Mouse (Mus musculus) stomach, embryonic 15.5 days (tissue): ENCODE data around the gene Hist1h4a. TPM values are rescaled to one million over a fixed set of nuclear protein-coding genes. Genes with fewer than 3 reads are reported as not detected.
A peak's percentile ranks its signal among the peaks of the same experiment; 100 is the strongest.
"Not testable (repeated sequence)": the region's sequence is repeated elsewhere in the genome, so short reads cannot be mapped to it uniquely, and the experiment has no call there.

Source experiments
- ATAC-seq: fragments of 200-750 bp; cut with Nextera tagmentation; 2 replicates; pipeline ENCODE4 v1.8.0; 2017; ENCODE audit warnings: low read depth, moderate number of reproducible peaks, moderate TSS enrichment; ENCODE audit not compliant: insufficient read depth, low FRiP score
- H3K27ac ChIP-seq: fragments of 300-500 bp; sonication (generic); 2 replicates; pipeline ENCODE4 v1.5.1; 2015; ENCODE audit warnings: mild to moderate bottlenecking, inconsistent platforms
- H3K27me3 ChIP-seq: fragments of 300-500 bp; sonication (generic); replicated peaks from 2 replicates; pipeline ENCODE4 v1.6.1; 2015; ENCODE audit warnings: inconsistent platforms
- H3K36me3 ChIP-seq: fragments of 300-500 bp; sonication (generic); 2 replicates; pipeline ENCODE4 v1.6.1; 2015; ENCODE audit warnings: inconsistent platforms
- H3K4me1 ChIP-seq: fragments of 300-500 bp; sonication (generic); 2 replicates; pipeline ENCODE4 v1.6.1; 2015; ENCODE audit warnings: inconsistent platforms
- H3K4me2 ChIP-seq: fragments of 300-500 bp; sonication (generic); 2 replicates; pipeline ENCODE4 v1.6.1; 2015; ENCODE audit warnings: mild to moderate bottlenecking, inconsistent platforms
- H3K4me3 ChIP-seq: fragments of 300-500 bp; sonication (generic); replicated peaks from 2 replicates; pipeline ENCODE4 v1.5.1; 2015; ENCODE audit warnings: inconsistent platforms
- H3K9ac ChIP-seq: fragments of 300-500 bp; sonication (generic); 2 replicates; pipeline ENCODE4 v1.6.1; 2015; ENCODE audit warnings: inconsistent platforms
- H3K9me3 ChIP-seq: fragments of 300-500 bp; sonication (generic); 2 replicates; pipeline ENCODE4 v1.6.1; 2016; ENCODE audit warnings: inconsistent platforms
- WGBS: fragments of 180-500 bp; shearing (Covaris S2); methylation state at CpG from one replicate; pipeline ENCODE4 v1.1.7; 2015; 5-methylcytosine and 5-hydroxymethylcytosine counted together
- polyA plus RNA-seq: library from polyadenylated mRNA; unstranded; fragments of >200 nt; fragmentation: Nextera tagmentation; extraction: Ambion mirVana; gene quantifications from 2 replicates; pipeline ENCODE4 v1.2.1, GENCODE M21; 2015

Hist1h4a gene
- 0.42 and 0.55 TPM in 2 replicates for polyA plus RNA-seq

DNA sequence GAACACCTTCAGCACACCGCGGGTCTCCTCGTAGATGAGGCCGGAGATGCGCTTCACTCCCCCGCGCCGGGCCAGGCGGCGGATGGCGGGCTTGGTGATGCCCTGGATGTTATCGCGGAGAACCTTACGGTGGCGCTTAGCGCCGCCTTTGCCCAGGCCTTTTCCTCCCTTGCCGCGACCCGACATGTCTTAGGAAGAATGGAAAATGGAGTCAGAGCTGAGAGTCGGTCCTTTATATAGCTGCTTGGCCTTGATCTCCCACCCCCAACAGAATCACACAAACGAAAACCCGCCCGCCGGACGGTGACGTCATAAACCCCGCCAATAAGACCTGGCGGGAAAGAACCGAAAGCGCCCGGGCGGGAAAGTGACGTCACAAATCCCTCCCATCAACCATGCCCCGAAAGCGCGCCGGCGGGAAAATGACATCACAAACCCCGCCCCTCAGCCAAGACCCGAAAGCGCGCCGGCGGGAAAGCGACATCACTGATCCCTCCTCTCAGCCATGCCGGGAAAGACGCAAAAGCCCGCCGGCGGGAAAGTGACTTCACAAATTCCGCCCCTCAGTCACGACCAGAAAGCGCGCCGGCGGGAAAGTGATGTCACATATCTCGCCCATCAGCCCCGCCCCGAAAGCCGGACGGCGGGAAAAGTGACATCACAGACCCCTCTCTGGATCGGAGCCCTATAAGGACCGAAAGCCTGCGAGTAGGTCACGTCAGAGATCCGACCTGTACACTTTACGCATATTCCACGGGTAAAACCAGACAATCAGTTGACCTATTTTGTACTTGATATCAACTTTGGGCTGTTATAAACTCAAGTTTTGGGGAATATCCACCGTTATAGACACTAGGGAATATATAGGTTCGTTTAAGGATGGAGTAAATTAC lies at the start of gene Hist1h4a:
Gene Hist1h4a (minus strand): TSS at position 259 of the 893 bp plus-strand sequence.
- under 1% methylated on average over 69 of the region's 72 CpGs for WGBS
- Histone ChIP-seq H3K4me3 (peak within 1 kb of the TSS; percentile 44), H3K4me2 (peak within 1 kb of the TSS; percentile 89), H3K4me1 (peaks cover 18% of the 10 kb centered on the region), H3K27me3 (no peaks in the 10 kb centered on the region), H3K9ac (peak within 1 kb of the TSS; percentile 45), H3K27ac (peak within 1 kb of the TSS; percentile 92), H3K36me3 (no peaks in the 10 kb centered on the region), H3K9me3 (no peaks in the 10 kb centered on the region)
- ATAC-seq: peak; percentile 63

- Histone ChIP-seq H3K4me2 (no peak within 1 kb of the TSS), H3K36me3 (no peaks in the 10 kb centered on the region), H3K9ac (no peak within 1 kb of the TSS), H3K9me3 (no peaks in the 10 kb centered on the region), H3K27ac (no peak within 1 kb of the TSS), H3K4me1 (no peaks in the 10 kb centered on the region), H3K27me3 (no peaks in the 10 kb centered on the region), H3K4me3 (no peak within 1 kb of the TSS)
- WGBS: 65% methylated on average over 15 of the region's 15 CpGs
- ATAC-seq: no peak
These were observed 45.5 kb upstream of the Hist1h4a start, which contains the start of gene Slc17a2 for GRCm38 (mm10) chr13:23806422-23807052. Slc17a2 (plus strand) TSS chr13:23806993.

- no peak overlapping the region for H3K9ac ChIP-seq
- no peaks in the 10 kb centered on the region for H3K9me3 ChIP-seq
- no peaks in the 10 kb centered on the region for H3K27me3 ChIP-seq
- 60% methylated on average over 2 of the region's 2 CpGs for whole genome bisulfite sequencing
- H3K27ac ChIP-seq: no peak overlapping the region
- H3K4me3 ChIP-seq: no peak overlapping the region
- H3K4me2 ChIP-seq: no peak overlapping the region
- ATAC-seq: no peak
- H3K4me1 ChIP-seq: no peaks in the 10 kb centered on the region
- no peaks in the 10 kb centered on the region for H3K36me3 ChIP-seq
These were observed 43.5 kb upstream of the Hist1h4a start for GRCm38 (mm10) chr13:23804532-23804931.

GRCm38 (mm10) chr13:23799405-23799804 lies 38.4 kb upstream of the Hist1h4a start:
- Histone ChIP-seq H3K27me3 (no peaks in the 10 kb centered on the region), H3K4me3 (no peak overlapping the region), H3K4me2 (no peak overlapping the region), H3K27ac (no peak overlapping the region), H3K9ac (no peak overlapping the region), H3K36me3 (no peaks in the 10 kb centered on the region), H3K9me3 (no peaks in the 10 kb centered on the region), H3K4me1 (no peaks in the 10 kb centered on the region)
- no peak for ATAC-seq
- 71% methylated on average over 5 of the region's 5 CpGs for WGBS

DNA sequence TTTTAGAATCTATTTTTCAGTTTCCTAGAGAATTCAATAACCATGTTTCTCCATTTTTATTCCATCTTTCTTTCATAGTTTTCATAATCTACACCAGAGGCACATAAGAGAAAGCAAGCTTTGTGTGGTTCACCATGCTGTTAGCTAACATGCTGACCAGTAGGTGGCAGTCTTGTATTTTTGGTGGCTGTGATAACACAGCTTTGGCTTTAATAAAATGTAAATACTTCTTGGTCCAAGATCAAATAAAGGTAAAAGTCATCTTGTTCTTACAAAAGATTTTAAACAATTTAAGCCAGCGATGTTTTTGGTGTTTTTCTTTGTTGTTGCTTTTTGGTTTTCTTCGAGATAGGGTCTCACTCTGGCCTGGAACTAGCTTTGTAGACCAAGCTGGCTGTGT lies 31.5 kb upstream of the Hist1h4a start:
- no peak overlapping the region for H3K9ac ChIP-seq
- 43% methylated on average over 2 of the region's 2 CpGs for WGBS
- H3K36me3 ChIP-seq: no peaks in the 10 kb centered on the region
- no peaks in the 10 kb centered on the region for H3K27me3 ChIP-seq
- no peak overlapping the region for H3K4me3 ChIP-seq
- no peaks in the 10 kb centered on the region for H3K9me3 ChIP-seq
- no peak overlapping the region for H3K27ac ChIP-seq
- H3K4me1 ChIP-seq: no peaks in the 10 kb centered on the region
- H3K4me2 ChIP-seq: no peak overlapping the region
- ATAC-seq: no peak

- no peak overlapping the region for H3K27ac ChIP-seq
- H3K4me3 ChIP-seq: no peak overlapping the region
- no peaks in the 10 kb centered on the region for H3K9me3 ChIP-seq
- no peak overlapping the region for H3K9ac ChIP-seq
- H3K27me3 ChIP-seq: no peaks in the 10 kb centered on the region
- H3K4me2 ChIP-seq: no peak overlapping the region
- H3K4me1 ChIP-seq: no peaks in the 10 kb centered on the region
- H3K36me3 ChIP-seq: no peaks in the 10 kb centered on the region
- ATAC-seq: no peak
- 77% methylated on average over 4 of the region's 4 CpGs for WGBS
These were observed 18.0 kb upstream of the Hist1h4a start for GRCm38 (mm10) chr13:23779025-23779424.

DNA sequence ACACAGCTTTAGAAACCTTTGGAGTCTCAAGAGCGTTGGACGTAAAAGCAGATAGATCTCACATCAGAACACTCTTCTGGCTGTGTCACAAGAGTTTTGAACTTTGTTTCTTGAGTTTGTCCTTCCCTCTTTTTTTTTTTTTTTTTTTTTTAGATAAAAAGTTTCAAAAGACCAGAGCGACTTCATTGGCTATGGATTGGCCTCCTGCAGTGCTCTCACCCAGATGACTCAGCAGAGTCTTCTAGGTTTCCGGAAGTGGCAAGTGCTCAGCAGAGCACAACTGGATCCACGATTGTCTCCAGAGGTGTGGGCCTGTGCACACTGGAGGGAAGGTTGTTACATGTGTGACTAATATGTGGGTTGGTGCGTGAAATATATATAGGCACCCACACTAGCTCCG lies 17.3 kb upstream of the Hist1h4a start:
- Histone ChIP-seq H3K4me2 (no peak overlapping the region), H3K9ac (no peak overlapping the region), H3K27ac (no peak overlapping the region), H3K27me3 (no peaks in the 10 kb centered on the region), H3K36me3 (no peaks in the 10 kb centered on the region), H3K9me3 (no peaks in the 10 kb centered on the region), H3K4me3 (no peak overlapping the region), H3K4me1 (no peaks in the 10 kb centered on the region)
- 89% methylated on average over 7 of the region's 7 CpGs for WGBS
- ATAC-seq: no peak

DNA sequence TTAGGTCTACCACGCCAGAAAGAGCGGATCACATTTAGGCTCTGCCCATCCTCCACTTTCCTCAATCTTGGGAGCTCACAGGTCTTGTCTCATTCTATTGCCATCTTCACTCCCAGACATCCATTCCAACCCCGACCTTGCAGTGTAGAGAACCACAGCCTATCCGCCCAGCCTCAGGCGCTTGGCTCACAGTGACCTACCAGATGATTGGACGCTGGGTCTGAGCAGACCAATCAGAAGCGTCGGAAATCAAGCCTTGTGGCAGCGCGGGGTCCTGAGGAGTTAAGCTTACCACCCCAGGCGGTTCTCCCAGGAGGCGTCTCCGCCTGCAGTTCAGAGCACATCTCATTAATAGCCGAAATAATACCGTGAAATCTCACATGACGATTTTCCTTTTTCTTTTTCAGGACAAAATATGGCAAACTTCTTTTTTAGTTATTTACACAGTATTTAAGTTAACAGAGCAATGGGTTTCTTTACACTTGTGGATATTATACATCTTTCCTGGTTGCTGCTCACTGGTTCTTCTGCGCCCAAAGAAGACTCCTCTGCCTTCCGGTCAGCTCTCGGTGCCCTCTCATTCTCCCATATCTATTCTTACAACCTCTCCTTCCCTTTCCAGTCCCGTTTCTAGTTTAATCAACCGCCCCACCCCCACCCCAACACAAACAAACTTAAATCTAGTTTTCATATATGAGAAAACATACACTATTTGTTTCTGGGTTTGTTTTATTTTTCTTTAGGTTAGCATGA lies 11.7 kb upstream of the Hist1h4a start:
- WGBS: 19% methylated on average over 21 of the region's 21 CpGs
- peak overlapping the region; percentile 44 for H3K4me2 ChIP-seq
- H3K27me3 ChIP-seq: no peaks in the 10 kb centered on the region
- H3K9ac ChIP-seq: no peak overlapping the region
- H3K4me3 ChIP-seq: no peak overlapping the region
- no peaks in the 10 kb centered on the region for H3K9me3 ChIP-seq
- peak; percentile 92 for ATAC-seq
- no peak overlapping the region for H3K27ac ChIP-seq
- H3K36me3 ChIP-seq: no peaks in the 10 kb centered on the region
- H3K4me1 ChIP-seq: 0 out of 2 replicates have a peak, but pooled peaks cover 6% of the 10 kb centered on the region

GRCm38 (mm10) chr13:23769613-23770012 lies 8.6 kb upstream of the Hist1h4a start, which contains the start of gene Trim38:
Trim38 (plus strand) TSS chr13:23769913.
- not testable (repeated sequence) for H3K4me1 ChIP-seq, H3K9ac ChIP-seq
- 78% methylated on average over 2 of the region's 2 CpGs for WGBS

GRCm38 (mm10) chr13:23768834-23769397 lies 7.9 kb upstream of the Hist1h4a start:
- 54% methylated on average over 5 of the region's 5 CpGs for WGBS
- Histone ChIP-seq H3K9me3 (no peaks in the 10 kb centered on the region), H3K4me1 (peaks cover 12% of the 10 kb centered on the region), H3K9ac (no peak overlapping the region), H3K36me3 (no peaks in the 10 kb centered on the region), H3K4me2 (no peak overlapping the region), H3K27me3 (no peaks in the 10 kb centered on the region), H3K27ac (no peak overlapping the region), H3K4me3 (no peak overlapping the region)
- no peak for ATAC-seq

More at GRCm38 (mm10) chr13:23769613-23770012, 8.6 kb upstream of the Hist1h4a start, which contains the start of gene Trim38:
- not testable (repeated sequence) for H3K27ac ChIP-seq, H3K4me2 ChIP-seq, H3K36me3 ChIP-seq, ATAC-seq, H3K27me3 ChIP-seq, H3K9me3 ChIP-seq, H3K4me3 ChIP-seq

DNA sequence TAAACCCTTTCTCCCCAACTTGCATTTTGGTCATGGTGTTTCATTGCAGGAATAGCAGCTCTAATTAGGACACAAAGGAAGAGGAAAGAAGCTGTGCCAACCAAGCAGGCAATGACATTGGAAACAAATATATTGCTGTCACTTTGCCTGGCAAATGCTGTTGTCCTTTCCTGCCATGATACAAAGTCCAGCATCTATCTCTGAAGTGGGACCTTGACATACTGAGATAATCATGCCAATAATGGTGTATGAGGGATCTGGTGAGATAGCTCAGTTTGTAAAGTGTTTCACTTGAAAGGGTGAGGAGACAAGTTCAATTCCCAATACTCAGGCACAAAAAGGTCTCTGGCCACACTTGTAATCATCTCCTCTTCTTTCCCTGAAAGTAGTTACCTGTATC lies 5.7 kb upstream of the Hist1h4a start:
- H3K4me2 ChIP-seq: no peak overlapping the region
- no peak overlapping the region for H3K27ac ChIP-seq
- peaks cover 9% of the 10 kb centered on the region for H3K4me1 ChIP-seq
- H3K9me3 ChIP-seq: no peaks in the 10 kb centered on the region
- no peak overlapping the region for H3K4me3 ChIP-seq
- no peak overlapping the region for H3K9ac ChIP-seq
- no peaks in the 10 kb centered on the region for H3K27me3 ChIP-seq
- ATAC-seq: no peak
- H3K36me3 ChIP-seq: no peaks in the 10 kb centered on the region
